Mouse (Mus musculus) megakaryocyte progenitor cell, adult 5-6 weeks (primary cell): Measurements from ENCODE around the gene Nptxr. TPM values are rescaled to one million over a fixed set of nuclear protein-coding genes. Genes with fewer than 3 reads are reported as not detected.

ENCODE experiments used
- ATAC-seq: replicated peaks from 2 replicates; pipeline ENCODE4 v1.8.0; 2016; ENCODE audit warnings: mild to moderate bottlenecking, moderate TSS enrichment, inconsistent platforms; ENCODE audit not compliant: poor library complexity
- total RNA-seq, 2 experiments: library from RNA; stranded (forward) in 1 of 2; stranded (reverse) in 1 of 2; fragments of 157-497, 149-512 nt in 1 of 2; fragments of 200-1000 nt in 1 of 2; gene quantifications; 2 replicates each; pipeline versions ENCODE4 v1.2.3 to v1.2.4; 2015 to 2017

Nptxr gene
- total RNA-seq (2015): 0.15 and 0.20 TPM in 2 replicates
- total RNA-seq (2017): 0.14 and 0.17 TPM in 2 replicates

DNA sequence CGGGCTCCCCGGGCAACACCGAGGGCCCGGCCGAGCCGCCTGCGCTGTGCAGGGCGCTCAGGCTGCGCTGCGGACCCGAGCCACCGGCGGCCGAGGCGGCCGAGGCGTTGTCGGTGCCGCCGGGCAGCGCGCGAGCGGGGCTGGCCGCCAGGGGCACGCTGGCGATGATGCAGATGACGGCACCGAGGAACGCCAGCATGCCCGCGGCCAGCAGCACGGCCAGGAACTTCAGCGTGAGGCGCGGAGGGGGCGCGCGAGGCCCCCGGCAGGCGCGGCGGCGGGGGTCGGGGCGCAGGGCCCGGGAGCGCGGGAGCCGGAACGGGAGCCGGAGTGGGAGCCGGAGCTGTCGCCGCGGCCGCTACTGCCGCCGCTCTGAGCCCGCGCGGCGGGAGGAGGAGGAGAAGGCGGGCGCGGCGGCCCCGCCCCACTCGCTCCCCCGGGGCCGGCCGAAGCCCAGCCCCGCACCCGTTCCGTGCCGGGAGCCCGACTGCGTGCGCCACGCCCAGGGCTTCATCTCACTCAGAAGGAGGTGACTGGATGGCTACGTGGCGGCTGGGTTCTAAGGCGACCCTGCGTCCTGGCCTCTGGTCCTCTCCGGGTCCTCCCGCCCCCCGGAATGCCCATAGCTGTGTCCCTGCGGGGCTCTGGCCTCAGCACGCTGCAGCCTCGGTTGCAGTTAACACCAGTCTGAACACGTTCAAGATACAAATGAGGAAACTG lies at the start of gene Nptxr:
Gene Nptxr (minus strand): TSS at position 415 of the 720 bp plus-strand sequence.
- ATAC-seq: peak; percentile 42; the same call in 1 of the 2 replicates

DNA sequence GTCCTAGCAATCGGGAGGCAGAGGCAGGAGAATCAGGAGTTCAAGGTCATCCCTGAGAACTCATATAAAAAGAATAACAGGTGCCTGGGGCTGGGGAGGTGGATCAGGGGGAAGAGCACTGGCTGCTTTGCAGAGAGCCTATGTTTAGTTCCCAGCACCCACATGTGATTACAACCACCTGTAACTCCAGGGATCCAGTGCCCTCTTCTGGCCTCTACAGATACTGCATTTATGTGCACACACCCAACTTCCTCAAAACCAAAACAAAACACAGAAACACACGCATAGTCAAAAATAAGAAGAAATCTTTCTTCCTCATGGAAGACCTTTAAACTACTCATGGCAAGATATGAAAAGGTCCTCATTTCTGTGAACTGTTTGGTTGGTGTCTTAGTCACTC lies 45.6 kb upstream of the Nptxr start:
- ATAC-seq: no peak

GRCm38 (mm10) chr15:79847100-79847499 lies 42.5 kb upstream of the Nptxr start:
- no peak for ATAC-seq

DNA sequence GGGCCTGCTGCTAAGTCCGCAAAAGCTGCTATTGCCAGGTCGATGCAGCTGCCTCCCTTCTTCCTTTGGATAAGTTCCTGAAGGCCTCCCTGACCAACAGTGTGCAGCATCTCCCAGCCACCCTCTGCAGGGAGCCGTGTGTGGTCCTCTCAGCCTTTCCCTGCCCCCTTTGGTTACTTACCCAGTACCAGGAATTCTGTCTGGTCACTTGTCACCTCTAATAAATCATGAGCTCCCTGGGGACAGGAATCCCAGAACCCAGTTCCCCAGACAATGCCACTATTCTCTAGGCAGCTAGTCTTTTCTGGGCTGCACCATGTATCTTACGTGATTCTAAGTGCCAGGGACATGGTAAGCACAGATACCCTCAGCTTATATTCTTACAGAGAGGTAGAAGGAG lies 41.4 kb upstream of the Nptxr start:
- no peak for ATAC-seq

DNA sequence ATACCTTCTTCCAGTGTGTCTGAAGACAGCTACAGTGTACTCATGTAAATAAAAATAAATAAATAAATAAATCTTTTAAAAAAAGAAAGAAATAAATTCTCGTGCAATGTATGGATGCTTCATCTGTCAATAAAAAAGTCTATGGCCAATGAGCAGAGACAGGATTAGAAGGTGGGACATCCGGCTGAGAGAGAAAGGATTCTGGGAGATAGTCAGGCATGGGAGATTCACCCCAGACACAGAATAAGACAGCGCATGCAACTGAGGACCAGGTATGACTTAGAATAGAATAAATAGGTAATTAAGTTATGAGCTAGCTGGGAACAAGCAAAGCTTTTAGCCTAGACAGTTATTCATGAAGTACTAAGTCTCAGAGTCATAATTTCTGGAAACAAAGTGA lies 38.4 kb upstream of the Nptxr start:
- no peak for ATAC-seq

DNA sequence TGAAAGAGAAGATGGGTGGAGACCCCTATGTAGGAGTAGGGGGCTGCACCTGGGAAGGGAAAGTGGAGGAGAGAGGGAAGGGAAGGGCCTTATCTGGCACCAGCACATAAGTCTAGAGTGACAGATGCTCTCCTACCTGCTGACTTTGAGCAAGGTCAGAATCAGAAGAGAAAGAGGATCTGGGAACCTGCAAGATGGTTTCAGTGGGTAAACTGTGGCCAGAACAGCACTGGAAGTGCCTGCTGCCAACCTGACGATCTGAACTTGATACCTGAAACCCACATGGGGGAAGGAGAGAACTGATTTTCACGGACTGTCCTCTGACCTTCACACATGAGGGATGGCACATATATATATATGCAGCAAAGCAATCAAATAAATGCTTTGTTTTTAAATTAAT lies 35.7 kb upstream of the Nptxr start:
- ATAC-seq: no peak

GRCm38 (mm10) chr15:79834881-79835260 lies 30.3 kb upstream of the Nptxr start:
- ATAC-seq: no peak

- peak; percentile 70 for ATAC-seq
Observed at GRCm38 (mm10) chr15:79834130-79834880, 29.7 kb upstream of the Nptxr start, which contains the start of the genes Npcd and Cbx6. Gene Npcd (minus strand): TSS chr15:79834237. Gene Cbx6 (minus strand): TSS chr15:79834688.

DNA sequence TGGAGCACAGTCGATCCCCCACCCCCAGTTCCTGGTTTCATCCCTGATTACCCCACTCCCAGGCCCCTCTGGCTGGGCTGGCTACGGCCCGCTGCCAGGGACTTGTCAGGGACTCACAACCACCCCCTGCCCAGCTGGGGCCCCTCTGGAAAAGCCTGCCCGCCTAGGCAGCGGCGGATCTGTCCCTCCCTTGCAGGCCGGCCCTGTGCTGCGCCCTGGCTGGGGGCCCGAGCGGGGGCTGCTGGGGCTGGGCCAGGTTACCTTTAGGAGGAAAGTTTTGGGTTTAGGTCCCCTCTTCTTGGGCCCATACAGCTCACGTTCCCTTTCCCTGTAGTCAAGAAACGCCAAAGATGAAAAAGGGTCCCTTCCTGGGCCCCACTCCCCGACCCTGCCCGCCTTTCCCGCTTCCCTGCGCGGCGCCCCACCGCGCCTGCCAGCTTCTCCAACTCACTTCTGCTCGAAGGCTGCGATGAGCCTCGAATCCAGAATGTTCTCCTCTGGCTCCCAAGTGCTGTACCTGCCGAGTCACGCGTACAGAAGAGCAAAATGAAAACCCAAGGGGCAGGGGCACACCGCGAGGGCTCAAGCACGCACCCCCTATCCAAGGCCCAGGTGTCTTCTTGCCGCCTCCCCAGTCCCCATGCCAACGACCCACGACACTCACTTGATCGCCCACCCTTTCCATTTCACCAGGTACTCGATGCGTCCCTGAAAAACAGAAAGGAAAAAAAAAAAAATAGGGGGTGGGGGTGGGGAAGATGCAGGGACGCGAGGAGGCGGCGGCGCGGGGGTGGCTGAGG lies 28.9 kb upstream of the Nptxr start:
- ATAC-seq: no peak

- peak; percentile 68 for ATAC-seq
Observed at GRCm38 (mm10) chr15:79832064-79832900, 27.7 kb upstream of the Nptxr start.

GRCm38 (mm10) chr15:79830388-79830787 lies 25.8 kb upstream of the Nptxr start:
- ATAC-seq: peak; percentile 56

GRCm38 (mm10) chr15:79829431-79829830 lies 24.9 kb upstream of the Nptxr start:
- ATAC-seq: no peak

GRCm38 (mm10) chr15:79828366-79829035 lies 23.9 kb upstream of the Nptxr start:
- ATAC-seq: no peak

- ATAC-seq: no peak
Observed at GRCm38 (mm10) chr15:79827778-79828210, 23.2 kb upstream of the Nptxr start.

DNA sequence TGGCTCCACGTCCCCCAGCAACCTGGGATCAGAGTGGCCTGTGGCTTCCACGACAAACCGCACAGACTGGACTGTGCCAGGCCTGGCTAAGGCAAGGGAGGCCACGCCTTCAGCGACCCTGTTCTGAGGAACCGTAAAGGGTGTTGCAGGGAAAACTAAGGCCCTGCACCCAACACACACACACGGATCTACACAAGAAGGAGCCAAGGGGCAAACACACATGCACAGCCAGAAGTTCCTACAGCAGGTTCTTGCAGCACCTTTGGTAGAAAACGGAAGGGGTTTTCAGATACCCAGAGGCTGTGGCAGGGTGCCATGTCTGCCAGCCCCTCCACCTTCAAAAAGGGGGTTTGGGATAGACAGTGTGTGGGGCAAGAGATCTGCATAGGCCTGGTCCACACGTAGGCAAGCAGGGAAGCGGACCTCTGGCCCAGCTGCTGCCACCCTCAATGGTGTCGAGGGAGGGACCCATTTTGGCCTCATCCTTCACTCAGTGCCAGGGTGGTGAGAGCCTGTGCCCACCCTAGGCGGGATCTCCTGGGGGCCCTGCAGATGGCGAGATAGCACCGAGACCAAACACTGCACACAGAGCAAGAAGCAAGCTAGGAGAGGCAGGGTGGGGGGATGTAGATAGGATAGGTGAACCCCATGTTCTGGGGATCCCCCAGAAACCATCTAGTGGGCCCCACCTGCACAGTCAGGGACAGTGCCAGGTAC lies 22.7 kb upstream of the Nptxr start:
- no peak for ATAC-seq

GRCm38 (mm10) chr15:79826221-79826935 lies 21.8 kb upstream of the Nptxr start:
- ATAC-seq: no peak

DNA sequence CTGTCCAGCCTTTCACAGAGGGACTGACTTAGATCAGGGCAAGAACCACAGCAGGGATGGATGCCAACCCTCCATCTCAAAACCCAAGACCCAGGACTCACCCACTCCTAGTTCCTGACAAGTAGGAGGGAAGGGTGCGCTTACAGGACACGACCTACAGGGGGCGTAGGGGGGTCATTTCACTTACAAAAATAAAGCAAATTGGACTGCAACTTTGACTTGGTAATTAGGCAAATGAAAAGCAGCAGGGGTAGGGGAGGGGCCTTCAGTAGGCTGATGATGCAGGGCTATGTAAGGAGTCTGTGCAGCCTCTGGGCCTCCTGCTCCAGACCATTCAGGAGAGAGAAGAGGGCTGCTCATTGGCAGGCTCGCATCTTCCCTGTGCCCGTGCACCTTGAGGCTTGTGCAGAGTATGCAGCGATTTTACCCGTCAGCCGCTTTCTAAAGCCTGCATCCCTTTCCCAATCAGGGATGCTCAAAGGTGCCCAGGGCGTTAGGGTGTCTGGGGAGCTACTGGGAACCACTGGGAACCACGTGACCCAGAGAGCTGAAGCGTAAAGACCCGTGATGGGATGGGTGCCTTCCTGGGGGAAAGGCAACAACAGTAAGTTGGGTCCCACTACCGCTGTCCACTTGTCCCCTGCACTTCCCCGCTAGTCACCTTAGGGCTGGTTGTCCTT lies 20.7 kb upstream of the Nptxr start:
- peak; percentile 38; the same call in 1 of the 2 replicates for ATAC-seq
